Mouse (Mus musculus) bone marrow macrophage, adult 2 months (primary cell): ENCODE data around the gene Bcat1. TPM values are rescaled to one million over a fixed set of nuclear protein-coding genes. Genes with fewer than 3 reads are reported as not detected.

Source experiments
- H3K27ac ChIP-seq: 2 replicates; pipeline ENCODE4 v1.5.1; 2012; ENCODE audit warnings: low read depth, low read length; ENCODE audit not compliant: insufficient read depth
- H3K4me1 ChIP-seq: 2 replicates; pipeline ENCODE4 v1.6.1; 2012; ENCODE audit warnings: low read length; ENCODE audit not compliant: control insufficient read depth, insufficient read depth
- H3K4me3 ChIP-seq: 2 replicates; pipeline ENCODE4 v1.5.1; 2012; ENCODE audit warnings: mild to moderate bottlenecking, low read length, moderate library complexity; ENCODE audit not compliant: insufficient read depth
- CTCF ChIP-seq: IDR thresholded peaks from 2 replicates; pipeline ENCODE4 v1.5.1; 2012; ENCODE audit warnings: low read depth, mild to moderate bottlenecking, low read length, moderate library complexity
- POLR2A ChIP-seq: IDR thresholded peaks from 2 replicates; pipeline ENCODE4 v1.6.1; 2012; ENCODE audit warnings: mild to moderate bottlenecking, low read depth, low read length, borderline replicate concordance
- polyA plus RNA-seq: library from polyadenylated mRNA; stranded (reverse); fragments of >200 nt; gene quantifications from 2 replicates; pipeline ENCODE4 v1.2.4, GENCODE M21; 2012; ENCODE audit not compliant: missing spikeins, insufficient read depth, insufficient read length

The Bcat1 gene
- polyA plus RNA-seq, 1 experiment: 1.7 TPM

DNA sequence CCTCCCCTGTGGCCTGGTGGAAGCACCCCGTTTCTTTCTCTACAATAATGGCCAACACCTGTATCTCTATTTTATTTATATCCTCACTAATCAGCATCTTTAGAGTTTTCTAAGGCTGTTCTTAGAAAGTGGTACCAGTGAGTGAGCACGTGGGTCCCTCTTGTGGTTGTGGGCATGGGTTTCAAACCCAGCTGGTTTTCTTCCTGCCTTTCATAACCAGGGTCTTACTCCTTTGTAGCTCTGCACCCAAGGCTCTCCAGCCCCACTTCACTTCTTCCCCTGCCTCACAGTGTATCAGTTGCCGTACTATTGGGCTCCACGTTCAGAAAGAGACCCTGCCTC is 114.0 kb downstream of the Bcat1 start:
- no peak overlapping the region for H3K4me3 ChIP-seq
- H3K4me1 ChIP-seq: no peaks in the 10 kb centered on the region
- TF ChIP-seq CTCF (no peak), POLR2A (no peak)
- H3K27ac ChIP-seq: no peak overlapping the region

GRCm38 (mm10) chr6:144961253-144962012 is 114.6 kb downstream of the Bcat1 start:
- Histone ChIP-seq H3K4me1 (no peaks in the 10 kb centered on the region), H3K27ac (no peak overlapping the region), H3K4me3 (no peak overlapping the region)
- TF ChIP-seq POLR2A (no peak), CTCF (no peak)

- Histone ChIP-seq H3K4me3 (no peak overlapping the region), H3K4me1 (no peaks in the 10 kb centered on the region), H3K27ac (no peak overlapping the region)
- no peak for TF ChIP-seq CTCF
- no peak for TF ChIP-seq POLR2A
Observed at GRCm38 (mm10) chr6:144955887-144956547, 120.0 kb downstream of the Bcat1 start.

DNA sequence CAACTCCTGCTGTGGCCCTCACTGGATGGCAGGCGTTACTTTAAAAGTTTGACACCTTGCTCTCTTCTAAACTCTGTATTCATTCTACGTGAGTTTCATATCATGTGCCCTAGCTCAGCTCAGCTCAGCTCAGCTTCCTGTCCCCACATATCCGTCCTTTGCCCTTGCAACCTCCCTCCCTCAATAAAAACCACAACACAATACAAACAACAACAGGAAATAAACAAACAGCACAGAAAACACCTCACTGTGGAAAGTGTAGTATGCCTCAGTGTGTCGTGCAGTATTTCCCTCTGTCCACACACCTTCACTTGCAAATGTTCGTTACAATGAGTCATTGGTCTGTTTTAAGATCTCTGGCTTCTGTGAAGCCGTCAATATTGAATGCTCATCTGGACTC is 123.1 kb downstream of the Bcat1 start:
- TF ChIP-seq POLR2A (no peak), CTCF (no peak)
- H3K4me3 ChIP-seq: no peak overlapping the region
- no peaks in the 10 kb centered on the region for H3K4me1 ChIP-seq

DNA sequence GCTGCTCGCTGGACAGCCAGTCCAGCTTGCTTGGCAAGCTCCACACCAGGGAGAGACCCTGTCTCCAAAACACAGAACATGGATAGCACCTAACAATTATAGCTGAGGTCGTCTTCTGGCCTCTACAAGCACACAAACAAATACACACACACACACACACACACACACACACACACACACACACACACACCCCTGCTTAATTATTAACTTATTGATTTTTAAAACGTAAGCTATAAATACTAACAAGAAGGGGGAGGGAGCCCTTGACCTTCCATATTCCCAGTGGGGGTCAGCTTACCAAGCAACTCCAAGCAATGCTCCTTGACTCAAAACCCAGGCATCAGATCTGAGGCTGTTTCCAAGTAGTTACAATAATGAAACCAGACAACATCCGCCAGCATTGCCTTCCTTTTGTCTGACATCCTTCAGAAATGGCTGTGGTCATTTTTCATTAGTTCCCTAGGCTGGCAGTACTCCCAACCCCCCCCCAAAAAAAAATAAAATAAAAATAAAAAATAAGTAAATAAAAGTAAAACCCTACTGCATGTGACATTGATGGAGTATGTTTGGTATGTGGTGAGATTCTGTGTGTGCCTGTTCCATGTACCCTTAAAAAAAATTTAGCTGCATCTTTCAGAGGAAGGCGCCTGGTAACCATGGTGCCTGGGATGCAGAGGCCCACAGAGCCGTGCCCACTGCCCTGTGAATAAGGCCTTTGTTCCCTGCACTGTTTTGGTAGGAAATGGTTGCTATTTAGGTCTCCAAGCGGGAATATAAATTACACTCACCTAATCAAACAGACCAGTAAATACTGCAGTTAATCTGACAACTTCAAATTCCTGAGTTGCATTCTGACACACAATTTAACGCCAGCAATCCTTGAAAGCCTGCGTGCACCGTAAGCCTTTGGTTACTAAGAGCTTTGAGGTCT is 131.3 kb downstream of the Bcat1 start:
- no peaks in the 10 kb centered on the region for H3K4me1 ChIP-seq
- H3K27ac ChIP-seq: no peak overlapping the region
- TF ChIP-seq POLR2A: no peak
- no peak for TF ChIP-seq CTCF
- no peak overlapping the region for H3K4me3 ChIP-seq

More for the DNA sequence above, 123.1 kb downstream of the Bcat1 start:
- H3K27ac ChIP-seq: no peak overlapping the region

Other genes starting within 250 kb of the Bcat1 start
- gene Lrmp, start 39.5 kb upstream of the Bcat1 start, polyA plus RNA-seq: 124 and 140 TPM in 2 replicates
- gene Casc1, start 134.8 kb upstream of the Bcat1 start, polyA plus RNA-seq: 0.35 TPM in 1 of 2 replicates, not detected in the other
- 35.0 and 38.9 TPM in 2 replicates for gene Etfrf1, start 134.9 kb upstream of the Bcat1 start, polyA plus RNA-seq
- gene Kras, start 174.1 kb upstream of the Bcat1 start, polyA plus RNA-seq: 33.9 and 36.6 TPM in 2 replicates